ENCODE assay signal across 29 mouse cellular contexts in genomic region chr7:126981601-126982000, GRCm38 (mm10). TPM values are rescaled to one million over a fixed set of nuclear protein-coding genes. Genes with fewer than 3 reads are reported as not detected.
"Had no signal": no experiment of that assay in that cellular context is flagged by ENCODE, and none has a peak within 500 bp of the region (broad histone marks: within the 10 kb centered on the region; RNA-seq: fewer than 3 reads in every experiment).

No protein-coding gene starts in this region.

- H3K4me2 ChIP-seq: heart, embryonic 11.5 days; heart, embryonic 13.5 days; heart, embryonic 15.5 days; hindbrain, embryonic 13.5 days; hindbrain, embryonic 15.5 days; kidney, embryonic 15.5 days; limb, embryonic 13.5 days; limb, embryonic 15.5 days; liver, embryonic 12.5 days had no signal

- H3K27ac ChIP-seq: heart, adult 2 months; heart, embryonic 13.5 days; heart, embryonic 15.5 days; hindbrain, embryonic 13.5 days; hindbrain, embryonic 15.5 days; hindbrain, postnatal 0 days; kidney, embryonic 15.5 days; kidney, postnatal 0 days; limb, embryonic 13.5 days; limb, embryonic 15.5 days; liver, embryonic 12.5 days; liver, embryonic 14.5 days had no signal

- H3K9ac ChIP-seq: heart, embryonic 13.5 days; heart, embryonic 15.5 days; hindbrain, embryonic 13.5 days; hindbrain, embryonic 15.5 days; kidney, embryonic 15.5 days; limb, embryonic 13.5 days; limb, embryonic 15.5 days; liver, embryonic 12.5 days; liver, embryonic 14.5 days had no signal

- H3K27me3 ChIP-seq: heart, embryonic 13.5 days; heart, embryonic 15.5 days; hindbrain, embryonic 13.5 days; hindbrain, embryonic 15.5 days; kidney, embryonic 15.5 days; limb, embryonic 13.5 days; limb, embryonic 15.5 days had no signal

- H3K4me3 ChIP-seq: heart, adult 2 months; heart, embryonic 13.5 days; heart, embryonic 15.5 days; hindbrain, embryonic 13.5 days; hindbrain, embryonic 15.5 days; kidney, embryonic 15.5 days; limb, embryonic 13.5 days; limb, embryonic 15.5 days; liver, embryonic 12.5 days had no signal

- DNase-seq: heart, adult 2 months; heart, postnatal 14 days; heart, postnatal 36 days; kidney, adult 11 months; kidney, adult 2 months; kidney, adult 9 months; kidney, postnatal 14 days; kidney, postnatal 36 days; layer of hippocampus, adult 9-11 months; layer of hippocampus, postnatal 36 days; left cerebral cortex, postnatal 4 days had no signal

- H3K9me3 ChIP-seq: heart, embryonic 13.5 days; heart, embryonic 15.5 days; hindbrain, embryonic 13.5 days; hindbrain, embryonic 15.5 days; kidney, embryonic 15.5 days; limb, embryonic 13.5 days; limb, embryonic 15.5 days; liver, embryonic 12.5 days had no signal

- ATAC-seq: hindbrain, postnatal 0 days; liver, embryonic 12.5 days had no signal

RNA-seq across cellular contexts. Expression of gene Cdiptos, which starts 5.7 kb away (rescaled TPM):
- total RNA-seq: layer of hippocampus, adult 18-20 months; left cerebral cortex, postnatal 25 days; left cerebral cortex, postnatal 4 days had no signal

RNA-seq across cellular contexts. Expression of gene Asphd1, which starts 32.2 kb away (rescaled TPM):
- total RNA-seq: gastrocnemius, adult 8-10 months; heart, adult 2 months; heart, postnatal 36 days; hematopoietic stem cell, adult 5-6 weeks; liver, adult 2 months had no signal
- polyA plus RNA-seq: heart, postnatal 0 days; kidney, postnatal 0 days; limb, embryonic 15.5 days; liver, adult 2 months; liver, embryonic 12.5 days; liver, embryonic 14.5 days had no signal
